Mouse (Mus musculus): ENCODE data around the gene Slc30a2. TPM values are rescaled to one million over a fixed set of nuclear protein-coding genes. Genes with fewer than 3 reads are reported as not detected.
"Not testable (repeated sequence)": the region's sequence is repeated elsewhere in the genome, so short reads cannot be mapped to it uniquely, and the experiment has no call there.

Gene Slc30a2
- polyA plus RNA-seq, 1 experiment: 4.0 TPM

DNA sequence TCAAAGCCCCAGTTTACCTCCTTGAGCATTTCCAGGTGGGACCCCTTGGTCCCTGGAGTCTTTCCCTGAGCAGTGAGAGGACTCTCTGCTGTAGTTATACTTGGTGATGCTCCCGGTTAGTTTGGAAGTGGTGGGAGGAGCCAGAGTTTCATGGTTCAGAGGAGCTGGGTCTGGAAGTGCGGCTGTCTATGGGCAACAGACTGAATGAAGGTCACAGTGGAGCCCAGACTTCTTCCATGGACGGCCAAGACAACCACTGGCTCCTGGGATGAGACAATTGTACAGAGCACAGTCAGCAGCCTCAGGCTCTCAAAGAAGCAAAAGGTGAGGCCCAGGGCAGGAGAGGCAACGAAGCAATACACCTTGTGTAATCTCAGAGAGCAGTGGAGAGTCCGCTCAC is 12.7 kb upstream of the Slc30a2 start:
- H3K27ac ChIP-seq (ENCODE audit: insufficient read depth, low read length): no peak overlapping the region
- no peaks in the 10 kb centered on the region for H3K36me3 ChIP-seq (ENCODE audit: control insufficient read depth, insufficient read depth, low read length)
- 80% methylated on average over 5 of the region's 5 CpGs for WGBS
- H3K4me3 ChIP-seq (ENCODE audit: extremely low read depth, insufficient read depth, insufficient read length): no peak overlapping the region
- DNase-seq (ENCODE audit: low read depth in 1 of 2, low spot score in 2 of 2): no peak
- H3K4me1 ChIP-seq (ENCODE audit: control insufficient read depth, insufficient read depth, insufficient read length): no peaks in the 10 kb centered on the region
- TF ChIP-seq CTCF (IDR thresholded peaks at IDR 0.05; ENCODE audit: extremely low read depth, insufficient read depth, insufficient read length, insufficient replicate concordance) (no peak), POLR2A (IDR thresholded peaks at IDR 0.05; ENCODE audit: low read depth, low read length) (no peak)
- H3K27me3 ChIP-seq (ENCODE audit: control insufficient read depth, insufficient read depth, low read length): no peaks in the 10 kb centered on the region

DNA sequence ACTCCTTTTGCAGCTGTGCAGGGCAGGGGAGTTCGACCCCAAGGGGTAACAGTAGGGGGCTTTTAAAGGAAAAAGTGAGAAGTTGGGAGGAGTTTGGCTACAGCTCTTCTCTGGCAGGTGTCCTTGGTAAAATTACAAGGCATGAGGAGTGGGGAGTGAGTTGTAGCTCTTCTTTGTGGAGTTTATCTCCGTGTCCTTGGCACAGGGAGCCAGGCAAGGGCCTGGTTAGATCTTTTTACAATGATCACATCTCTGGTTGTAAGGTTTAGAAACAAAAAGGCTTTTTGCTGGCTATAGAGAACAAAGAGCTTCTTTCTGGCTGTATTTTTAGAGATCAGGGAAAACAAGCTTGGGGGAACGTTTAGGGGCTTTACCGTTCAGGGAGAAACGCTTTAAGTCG is 1.8 kb upstream of the Slc30a2 start:
- H3K27ac ChIP-seq (ENCODE audit: insufficient read depth, low read length); H3K4me3 ChIP-seq (ENCODE audit: extremely low read depth, insufficient read depth, insufficient read length); H3K36me3 ChIP-seq (ENCODE audit: control insufficient read depth, insufficient read depth, low read length); DNase-seq (ENCODE audit: low read depth in 1 of 2, low spot score in 2 of 2); H3K4me1 ChIP-seq (ENCODE audit: control insufficient read depth, insufficient read depth, insufficient read length): not testable (repeated sequence)
- 73% methylated on average over 6 of the region's 6 CpGs for WGBS
- peaks cover 17% of the 10 kb centered on the region for H3K27me3 ChIP-seq (ENCODE audit: control insufficient read depth, insufficient read depth, low read length)

DNA sequence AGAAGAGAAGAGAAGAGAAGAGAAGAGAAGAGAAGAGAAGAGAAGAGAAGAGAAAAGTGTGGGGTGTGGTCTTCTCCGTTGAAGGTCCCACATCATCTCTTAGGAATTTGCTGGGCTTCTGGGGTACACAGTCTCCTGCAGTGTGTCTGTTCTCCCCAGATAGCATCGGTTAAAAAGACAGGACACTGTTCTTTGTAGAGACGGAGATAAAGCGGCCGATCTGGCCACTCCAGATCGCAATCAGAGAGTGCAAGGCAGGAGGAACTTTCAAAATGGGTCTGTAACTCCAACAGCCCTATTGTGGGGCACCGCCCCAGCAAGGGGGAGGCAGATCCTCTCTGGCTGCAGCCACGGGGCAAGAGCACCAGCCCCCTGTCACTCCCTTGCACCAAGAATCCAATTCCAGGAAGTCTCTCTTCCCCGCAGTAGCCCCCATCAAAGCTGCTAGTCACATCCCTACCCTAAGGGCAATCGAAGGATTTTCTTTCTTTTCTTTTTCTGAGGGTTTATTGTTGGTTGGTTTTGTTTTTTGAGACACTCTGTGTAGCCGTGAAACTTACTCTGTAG is 685 bp upstream of the Slc30a2 start:
- Histone ChIP-seq H3K4me1 (ENCODE audit: control insufficient read depth, insufficient read depth, insufficient read length) (peaks cover 4% of the 10 kb centered on the region; the same call in 1 of the 2 replicates), H3K27ac (ENCODE audit: insufficient read depth, low read length) (no peak overlapping the region), H3K4me3 (ENCODE audit: extremely low read depth, insufficient read depth, insufficient read length) (no peak overlapping the region), H3K36me3 (ENCODE audit: control insufficient read depth, insufficient read depth, low read length) (no peaks in the 10 kb centered on the region), H3K27me3 (ENCODE audit: control insufficient read depth, insufficient read depth, low read length) (peaks cover 17% of the 10 kb centered on the region)
- TF ChIP-seq POLR2A (IDR thresholded peaks at IDR 0.05; ENCODE audit: low read depth, low read length): no peak
- TF ChIP-seq CTCF (IDR thresholded peaks at IDR 0.05; ENCODE audit: extremely low read depth, insufficient read depth, insufficient read length, insufficient replicate concordance): no peak
- WGBS: 19% methylated on average over 11 of the region's 11 CpGs
- DNase-seq (ENCODE audit: low read depth in 1 of 2, low spot score in 2 of 2): no peak

DNA sequence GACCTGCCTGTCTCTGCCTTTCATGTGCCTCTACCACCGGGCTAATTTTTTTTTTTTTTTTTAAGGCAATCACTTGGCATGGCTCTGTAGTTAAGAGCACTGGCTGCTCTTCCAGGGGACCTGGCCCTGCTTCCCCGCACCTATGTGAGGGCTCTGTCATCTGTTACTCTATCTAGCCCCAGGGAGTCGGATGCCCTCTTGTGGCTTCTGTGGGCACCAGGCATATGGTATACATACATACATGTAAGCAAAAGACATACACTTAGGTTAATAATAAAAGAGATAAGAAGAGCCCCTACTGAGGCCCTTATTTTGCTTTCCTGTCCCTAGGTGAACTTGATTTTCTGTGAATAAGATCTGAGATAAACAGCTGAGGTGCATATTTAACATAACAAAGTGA is 1.6 kb downstream of the Slc30a2 start:
- Histone ChIP-seq H3K4me3 (ENCODE audit: extremely low read depth, insufficient read depth, insufficient read length) (no peak overlapping the region), H3K4me1 (ENCODE audit: control insufficient read depth, insufficient read depth, insufficient read length) (peaks cover 4% of the 10 kb centered on the region; the same call in 1 of the 2 replicates), H3K36me3 (ENCODE audit: control insufficient read depth, insufficient read depth, low read length) (no peaks in the 10 kb centered on the region), H3K27ac (ENCODE audit: insufficient read depth, low read length) (no peak overlapping the region), H3K27me3 (ENCODE audit: control insufficient read depth, insufficient read depth, low read length) (peaks cover 17% of the 10 kb centered on the region)
- TF ChIP-seq POLR2A (IDR thresholded peaks at IDR 0.05; ENCODE audit: low read depth, low read length) (no peak), CTCF (IDR thresholded peaks at IDR 0.05; ENCODE audit: extremely low read depth, insufficient read depth, insufficient read length, insufficient replicate concordance) (no peak)
- DNase-seq (ENCODE audit: low read depth in 1 of 2, low spot score in 2 of 2): no peak
- WGBS: 45% methylated on average over 3 of the region's 3 CpGs

DNA sequence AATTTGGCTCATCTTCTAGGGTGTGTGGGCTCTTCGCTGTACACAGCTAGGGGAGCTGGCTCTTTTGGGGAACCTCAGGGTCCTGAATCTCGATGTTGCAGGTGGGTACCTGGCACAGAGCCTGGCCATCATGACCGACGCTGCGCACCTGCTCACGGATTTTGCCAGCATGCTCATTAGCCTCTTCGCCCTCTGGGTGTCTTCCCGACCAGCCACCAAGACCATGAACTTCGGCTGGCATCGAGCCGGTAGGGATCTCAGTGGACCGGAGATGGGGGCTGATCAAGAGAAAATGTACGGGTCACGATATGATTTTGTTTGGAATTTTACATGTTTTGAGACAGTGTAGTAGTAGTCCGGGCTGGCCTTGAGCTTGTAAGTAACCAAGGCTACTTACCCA is 2.8 kb downstream of the Slc30a2 start:
- Histone ChIP-seq H3K4me3 (ENCODE audit: extremely low read depth, insufficient read depth, insufficient read length) (no peak overlapping the region), H3K4me1 (ENCODE audit: control insufficient read depth, insufficient read depth, insufficient read length) (peaks cover 4% of the 10 kb centered on the region; the same call in 1 of the 2 replicates), H3K36me3 (ENCODE audit: control insufficient read depth, insufficient read depth, low read length) (no peaks in the 10 kb centered on the region), H3K27ac (ENCODE audit: insufficient read depth, low read length) (no peak overlapping the region), H3K27me3 (ENCODE audit: control insufficient read depth, insufficient read depth, low read length) (peaks cover 17% of the 10 kb centered on the region)
- no peak for TF ChIP-seq CTCF (IDR thresholded peaks at IDR 0.05; ENCODE audit: extremely low read depth, insufficient read depth, insufficient read length, insufficient replicate concordance)
- TF ChIP-seq POLR2A (IDR thresholded peaks at IDR 0.05; ENCODE audit: low read depth, low read length): no peak
- 92% methylated on average over 15 of the region's 15 CpGs for WGBS
- DNase-seq (ENCODE audit: low read depth in 1 of 2, low spot score in 2 of 2): no peak

- 82% methylated on average over 11 of the region's 11 CpGs for WGBS
- TF ChIP-seq POLR2A (IDR thresholded peaks at IDR 0.05; ENCODE audit: low read depth, low read length): no peak
- TF ChIP-seq CTCF (IDR thresholded peaks at IDR 0.05; ENCODE audit: extremely low read depth, insufficient read depth, insufficient read length, insufficient replicate concordance): no peak
- Histone ChIP-seq H3K27ac (ENCODE audit: insufficient read depth, low read length) (no peak overlapping the region), H3K4me1 (ENCODE audit: control insufficient read depth, insufficient read depth, insufficient read length) (peaks cover 6% of the 10 kb centered on the region), H3K36me3 (ENCODE audit: control insufficient read depth, insufficient read depth, low read length) (no peaks in the 10 kb centered on the region), H3K4me3 (ENCODE audit: extremely low read depth, insufficient read depth, insufficient read length) (no peak overlapping the region), H3K27me3 (ENCODE audit: control insufficient read depth, insufficient read depth, low read length) (peaks cover 9% of the 10 kb centered on the region)
- DNase-seq (ENCODE audit: low read depth in 1 of 2, low spot score in 2 of 2): no peak
Observed at GRCm38 (mm10) chr4:134348078-134348477, 5.1 kb downstream of the Slc30a2 start.

DNA sequence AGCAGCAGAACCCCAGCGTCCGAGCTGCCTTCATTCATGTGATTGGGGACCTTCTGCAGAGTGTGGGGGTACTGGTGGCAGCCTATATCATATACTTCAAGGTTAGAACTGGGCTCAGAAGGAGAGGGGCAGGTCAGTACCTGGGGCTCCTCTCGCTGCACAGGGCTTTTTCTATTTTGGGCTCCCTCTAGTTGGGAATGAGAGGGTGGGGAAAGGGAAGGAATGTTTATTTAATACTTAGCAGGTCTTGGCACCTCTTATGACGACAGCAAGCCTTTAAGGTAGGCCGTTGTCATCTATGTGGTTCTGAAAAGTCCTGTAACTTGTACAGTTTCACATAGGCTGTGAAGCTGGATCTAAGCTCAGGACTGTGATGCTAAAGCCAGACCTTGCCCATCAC is 5.6 kb downstream of the Slc30a2 start:
- no peak for DNase-seq (ENCODE audit: low read depth in 1 of 2, low spot score in 2 of 2)
- H3K4me1 ChIP-seq (ENCODE audit: control insufficient read depth, insufficient read depth, insufficient read length): peaks cover 4% of the 10 kb centered on the region; the same call in 1 of the 2 replicates
- H3K27ac ChIP-seq (ENCODE audit: insufficient read depth, low read length): no peak overlapping the region
- no peaks in the 10 kb centered on the region for H3K36me3 ChIP-seq (ENCODE audit: control insufficient read depth, insufficient read depth, low read length)
- TF ChIP-seq POLR2A (IDR thresholded peaks at IDR 0.05; ENCODE audit: low read depth, low read length): no peak
- no peak for TF ChIP-seq CTCF (IDR thresholded peaks at IDR 0.05; ENCODE audit: extremely low read depth, insufficient read depth, insufficient read length, insufficient replicate concordance)
- 83% methylated on average over 5 of the region's 5 CpGs for WGBS
- peaks cover 6% of the 10 kb centered on the region for H3K27me3 ChIP-seq (ENCODE audit: control insufficient read depth, insufficient read depth, low read length)
- no peak overlapping the region for H3K4me3 ChIP-seq (ENCODE audit: extremely low read depth, insufficient read depth, insufficient read length)
